Mouse (Mus musculus) lung, postnatal 0 days (tissue): ENCODE measurements at regions not wholly inside any gene's neighbourhood (a gene's known extent, or its start where the extent isn't known, plus 50 kb on each side); places are given as distances from the start of the nearest gene placed in this dataset.

Experiments used
- CTCF ChIP-seq: IDR thresholded peaks from 2 replicates; pipeline ENCODE4 v1.5.1; 2016; ENCODE audit warnings: antibody characterized with exemption, mild to moderate bottlenecking
- EP300 ChIP-seq: IDR thresholded peaks from 2 replicates; pipeline ENCODE4 v1.6.1; 2016; ENCODE audit warnings: antibody characterized with exemption, mild to moderate bottlenecking, control low read depth

GRCm38 (mm10) chr5:136620234-136620633 lies 52.9 kb upstream of the Cux1 start:
- TF ChIP-seq CTCF (no peak), EP300 (no peak)
